Mouse (Mus musculus) embryonic facial prominence, embryonic 12.5 days (tissue): ENCODE results near the gene Trappc3. TPM values are rescaled to one million over a fixed set of nuclear protein-coding genes. Genes with fewer than 3 reads are reported as not detected.
"Not testable (repeated sequence)": the region's sequence is repeated elsewhere in the genome, so short reads cannot be mapped to it uniquely, and the experiment has no call there.

Experiments
- ATAC-seq: fragments of 200-750 bp; cut with Nextera tagmentation; 2 replicates; pipeline ENCODE4 v1.8.0; 2017; ENCODE audit not compliant: insufficient number of reproducible peaks, insufficient read depth, low FRiP score, low TSS enrichment
- H3K27ac ChIP-seq: fragments of 300-500 bp; sonication (generic); 2 replicates; pipeline ENCODE4 v1.5.1; 2016; ENCODE audit warnings: mild to moderate bottlenecking
- H3K27me3 ChIP-seq: fragments of 300-500 bp; sonication (generic); 2 replicates; pipeline ENCODE4 v1.6.1; 2016; ENCODE audit warnings: mild to moderate bottlenecking, moderate library complexity
- H3K36me3 ChIP-seq: fragments of 300-500 bp; sonication (generic); 2 replicates; pipeline ENCODE4 v1.6.1; 2016; ENCODE audit warnings: mild to moderate bottlenecking
- H3K4me1 ChIP-seq: fragments of 300-500 bp; sonication (generic); 2 replicates; pipeline ENCODE4 v1.6.1; 2016
- H3K4me2 ChIP-seq: fragments of 300-500 bp; sonication (generic); replicated peaks from 2 replicates; pipeline ENCODE4 v1.6.1; 2016; ENCODE audit warnings: mild to moderate bottlenecking, moderate library complexity
- H3K4me3 ChIP-seq: fragments of 300-500 bp; sonication (generic); 2 replicates; pipeline ENCODE4 v1.5.1; 2016; ENCODE audit warnings: mild to moderate bottlenecking
- H3K9ac ChIP-seq: fragments of 300-500 bp; sonication (generic); 2 replicates; pipeline ENCODE4 v1.6.1; 2016; ENCODE audit warnings: mild to moderate bottlenecking, moderate library complexity
- H3K9me3 ChIP-seq: fragments of 300-500 bp; sonication (generic); 2 replicates; pipeline ENCODE4 v1.6.1; 2016; ENCODE audit warnings: mild to moderate bottlenecking, moderate library complexity
- WGBS: fragments of 180-500 bp; shearing (Covaris S2); methylation state at CpG from one replicate; pipeline ENCODE4 v1.1.7; 2016; 5-methylcytosine and 5-hydroxymethylcytosine counted together
- polyA plus RNA-seq: library from polyadenylated mRNA; unstranded; fragments of >200 nt; fragmentation: Nextera tagmentation; extraction: Ambion mirVana; gene quantifications from 2 replicates; pipeline ENCODE4 v1.2.1, GENCODE M21; 2016

Gene Trappc3
- 113 and 115 TPM in 2 replicates for polyA plus RNA-seq

GRCm38 (mm10) chr4:126262119-126262807, at the start of gene Trappc3:
Gene Trappc3, plus strand, starts transcription at chr4:126262325.
- ATAC-seq, result peak; percentile 91
- peak within 1 kb of the TSS; percentile 84 for H3K9ac ChIP-seq
- H3K4me3 ChIP-seq, result peak within 1 kb of the TSS; percentile 77
- WGBS, result under 1% methylated on average over 46 of the region's 46 CpGs
- peak within 1 kb of the TSS; percentile 77 for H3K4me2 ChIP-seq
- peak within 1 kb of the TSS; percentile 96 for H3K27ac ChIP-seq
- peaks cover 45% of the 10 kb centered on the region for H3K4me1 ChIP-seq
- H3K9me3 ChIP-seq, result no peaks in the 10 kb centered on the region
- H3K27me3 ChIP-seq, result no peaks in the 10 kb centered on the region
- no peaks in the 10 kb centered on the region for H3K36me3 ChIP-seq

- 89% methylated on average over 6 of the region's 6 CpGs for WGBS
- Histone ChIP-seq H3K27me3 (no peaks in the 10 kb centered on the region), H3K9me3 (no peaks in the 10 kb centered on the region), H3K4me1 (no peaks in the 10 kb centered on the region), H3K36me3 (no peaks in the 10 kb centered on the region), H3K27ac (no peak overlapping the region), H3K9ac (no peak overlapping the region), H3K4me3 (no peak overlapping the region), H3K4me2 (no peak overlapping the region)
- no peak for ATAC-seq
These were observed 44.4 kb upstream of the Trappc3 start for GRCm38 (mm10) chr4:126217771-126218170.

- H3K9me3 ChIP-seq, H3K27me3 ChIP-seq, H3K9ac ChIP-seq, H3K27ac ChIP-seq, H3K36me3 ChIP-seq, H3K4me1 ChIP-seq, H3K4me3 ChIP-seq, H3K4me2 ChIP-seq, ATAC-seq: not testable (repeated sequence)
- 67% methylated on average over 3 of the region's 3 CpGs for WGBS
These were observed 42.6 kb upstream of the Trappc3 start for GRCm38 (mm10) chr4:126219540-126219939.

GRCm38 (mm10) chr4:126220045-126220444, 42.1 kb upstream of the Trappc3 start:
- H3K36me3 ChIP-seq, result no peaks in the 10 kb centered on the region
- no peak overlapping the region for H3K4me3 ChIP-seq
- no peaks in the 10 kb centered on the region for H3K9me3 ChIP-seq
- H3K27me3 ChIP-seq, result no peaks in the 10 kb centered on the region
- no peak overlapping the region for H3K27ac ChIP-seq
- WGBS, result 91% methylated on average over 10 of the region's 10 CpGs
- no peak for ATAC-seq
- H3K9ac ChIP-seq, result no peak overlapping the region
- H3K4me2 ChIP-seq, result no peak overlapping the region
- no peaks in the 10 kb centered on the region for H3K4me1 ChIP-seq

GRCm38 (mm10) chr4:126222631-126223030, 39.5 kb upstream of the Trappc3 start:
- no peaks in the 10 kb centered on the region for H3K9me3 ChIP-seq
- H3K4me3 ChIP-seq, result no peak overlapping the region
- 84% methylated on average over 11 of the region's 11 CpGs for WGBS
- no peaks in the 10 kb centered on the region for H3K27me3 ChIP-seq
- H3K36me3 ChIP-seq, result no peaks in the 10 kb centered on the region
- H3K4me2 ChIP-seq, result no peak overlapping the region
- H3K27ac ChIP-seq, result no peak overlapping the region
- H3K4me1 ChIP-seq, result peaks cover 5% of the 10 kb centered on the region; the same call in 1 of the 2 replicates
- no peak for ATAC-seq
- H3K9ac ChIP-seq, result no peak overlapping the region

GRCm38 (mm10) chr4:126226640-126227039, 35.5 kb upstream of the Trappc3 start:
- H3K36me3 ChIP-seq, result peaks cover 19% of the 10 kb centered on the region
- ATAC-seq, result no peak
- peaks cover 5% of the 10 kb centered on the region; the same call in 1 of the 2 replicates for H3K4me1 ChIP-seq
- H3K4me2 ChIP-seq, result no peak overlapping the region
- H3K9ac ChIP-seq, result no peak overlapping the region
- H3K27me3 ChIP-seq, result no peaks in the 10 kb centered on the region
- no peak overlapping the region for H3K4me3 ChIP-seq
- no peak overlapping the region for H3K27ac ChIP-seq
- no peaks in the 10 kb centered on the region for H3K9me3 ChIP-seq
- 55% methylated on average over 12 of the region's 12 CpGs for WGBS

- ATAC-seq, result peak; percentile 61
- Histone ChIP-seq H3K4me2 (peak overlapping the region; percentile 48), H3K9me3 (no peaks in the 10 kb centered on the region), H3K27me3 (no peaks in the 10 kb centered on the region), H3K9ac (no peak overlapping the region), H3K4me3 (0 out of 2 replicates have a peak overlapping the region, but pooled peaks have one; percentile 20), H3K27ac (0 out of 2 replicates have a peak overlapping the region, but pooled peaks have one; percentile 37), H3K36me3 (peaks cover 25% of the 10 kb centered on the region), H3K4me1 (peaks cover 5% of the 10 kb centered on the region; the same call in 1 of the 2 replicates)
- WGBS, result 6% methylated on average over 18 of the region's 18 CpGs
These were observed 34.9 kb upstream of the Trappc3 start for GRCm38 (mm10) chr4:126227077-126227761.

- peaks cover 34% of the 10 kb centered on the region for H3K36me3 ChIP-seq
- no peak overlapping the region for H3K27ac ChIP-seq
- WGBS, result 33% methylated on average over 5 of the region's 5 CpGs
- peaks cover 5% of the 10 kb centered on the region; the same call in 1 of the 2 replicates for H3K4me1 ChIP-seq
- H3K9ac ChIP-seq, result no peak overlapping the region
- H3K9me3 ChIP-seq, result no peaks in the 10 kb centered on the region
- ATAC-seq, result no peak
- H3K4me3 ChIP-seq, result no peak overlapping the region
- H3K27me3 ChIP-seq, result no peaks in the 10 kb centered on the region
- H3K4me2 ChIP-seq, result no peak overlapping the region
These were observed 34.0 kb upstream of the Trappc3 start for GRCm38 (mm10) chr4:126228144-126228543.

GRCm38 (mm10) chr4:126229900-126230299, 32.2 kb upstream of the Trappc3 start:
- Histone ChIP-seq H3K9ac (no peak overlapping the region), H3K27ac (no peak overlapping the region), H3K9me3 (no peaks in the 10 kb centered on the region), H3K4me3 (no peak overlapping the region), H3K27me3 (no peaks in the 10 kb centered on the region), H3K4me1 (peaks cover 5% of the 10 kb centered on the region; the same call in 1 of the 2 replicates), H3K36me3 (peaks cover 52% of the 10 kb centered on the region), H3K4me2 (no peak overlapping the region)
- no peak for ATAC-seq
- 78% methylated on average over 7 of the region's 7 CpGs for WGBS

- H3K4me3 ChIP-seq, result no peak overlapping the region
- 92% methylated on average over 29 of the region's 29 CpGs for WGBS
- no peak overlapping the region for H3K9ac ChIP-seq
- no peaks in the 10 kb centered on the region for H3K4me1 ChIP-seq
- no peaks in the 10 kb centered on the region for H3K27me3 ChIP-seq
- H3K36me3 ChIP-seq, result peaks cover 91% of the 10 kb centered on the region
- no peak for ATAC-seq
- H3K4me2 ChIP-seq, result no peak overlapping the region
- H3K27ac ChIP-seq, result no peak overlapping the region
- no peaks in the 10 kb centered on the region for H3K9me3 ChIP-seq
These were observed 28.3 kb upstream of the Trappc3 start for GRCm38 (mm10) chr4:126233676-126234308.

GRCm38 (mm10) chr4:126234496-126235175, 27.5 kb upstream of the Trappc3 start:
- 86% methylated on average over 18 of the region's 18 CpGs for WGBS
- Histone ChIP-seq H3K27me3 (no peaks in the 10 kb centered on the region), H3K27ac (no peak overlapping the region), H3K4me2 (no peak overlapping the region), H3K4me1 (no peaks in the 10 kb centered on the region), H3K9me3 (no peaks in the 10 kb centered on the region), H3K4me3 (no peak overlapping the region), H3K36me3 (peaks cover 99% of the 10 kb centered on the region), H3K9ac (no peak overlapping the region; the same call in 1 of the 2 replicates)
- ATAC-seq, result no peak
